Mouse (Mus musculus): ENCODE data around the gene Fut7.

DNA sequence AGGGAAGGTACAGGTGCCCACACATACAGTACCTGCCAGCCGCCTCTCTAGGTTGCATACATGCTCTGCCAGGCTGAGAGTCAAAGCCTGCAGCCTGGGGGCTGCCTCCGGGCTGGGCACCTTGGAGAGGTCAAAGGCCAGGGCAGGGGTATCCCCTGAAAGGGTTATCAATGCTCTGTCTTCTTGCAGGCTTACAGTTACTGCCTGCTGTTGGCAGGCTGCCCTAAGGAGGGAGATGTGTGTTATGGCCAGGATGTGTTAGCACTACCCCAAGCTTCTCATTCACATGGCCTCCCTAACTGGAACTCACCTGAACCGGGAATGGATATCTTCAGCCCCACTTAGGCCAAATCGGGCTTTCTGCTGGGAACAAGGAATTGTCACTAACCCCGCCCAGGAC, 37.1 kb downstream of the Fut7 start:
- TF ChIP-seq POLR2A (IDR thresholded peaks at IDR 0.05; ENCODE audit: insufficient read depth, low read length) (no peak), CTCF (IDR thresholded peaks at IDR 0.05; ENCODE audit: low read depth, low read length) (no peak), EP300 (IDR thresholded peaks at IDR 0.05; ENCODE audit: insufficient read depth, low read depth, low read length) (no peak)
